Mouse (Mus musculus): ENCODE measurements at regions not wholly inside any gene's neighbourhood (a gene's known extent, or its start where the extent isn't known, plus 50 kb on each side); places are given as distances from the start of the nearest gene placed in this dataset.

DNA sequence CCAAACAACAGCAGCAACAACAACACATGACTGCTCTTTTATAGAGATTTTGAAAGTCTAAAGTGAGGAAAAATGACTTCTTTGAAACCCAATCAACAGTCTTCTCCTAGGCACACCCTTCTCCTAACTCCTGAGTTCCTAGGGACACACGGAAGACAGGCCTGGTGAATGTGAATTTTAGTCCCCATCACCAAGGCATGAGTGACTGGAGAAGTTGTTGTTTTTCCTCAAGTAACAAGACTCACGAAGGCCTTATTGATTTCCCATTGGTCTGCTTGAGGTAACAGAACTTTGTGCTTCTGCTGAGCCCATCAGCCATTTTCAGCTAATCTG lies 209.2 kb upstream of the Pfn2 start:
- WGBS = 77% methylated on average over 2 of the region's 2 CpGs
- no peaks in the 10 kb centered on the region for H3K27me3 ChIP-seq (replicated peaks; ENCODE audit: low read depth, poor library complexity, severe bottlenecking)

DNA sequence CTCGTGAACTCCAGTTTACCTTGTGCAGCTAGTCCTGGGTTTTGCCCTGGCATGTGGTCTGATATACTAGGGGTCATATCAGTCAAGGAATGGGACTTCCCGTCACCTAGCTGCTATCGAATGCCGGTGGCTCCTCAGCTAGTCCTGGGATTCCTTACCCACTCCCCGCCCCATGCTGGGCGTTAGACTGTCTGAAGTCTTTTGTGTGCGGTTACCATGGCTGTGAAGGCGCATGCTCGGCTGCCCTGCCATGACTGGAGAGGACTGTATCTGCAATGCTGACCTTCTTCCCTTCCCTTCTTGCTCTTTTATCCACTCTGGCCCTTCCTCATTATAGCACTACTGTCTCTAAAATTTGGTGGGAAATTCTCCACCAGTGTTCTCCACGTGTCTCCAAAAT lies 210.3 kb upstream of the Pfn2 start:
- Histone ChIP-seq H3K27me3 (replicated peaks; ENCODE audit: low read depth, poor library complexity, severe bottlenecking) (no peaks in the 10 kb centered on the region), H3K27ac (replicated peaks) (no peak overlapping the region), H3K9me3 (no peaks in the 10 kb centered on the region), H3K4me3 (no peak overlapping the region), H3K4me1 (no peaks in the 10 kb centered on the region), H3K36me3 (replicated peaks) (no peaks in the 10 kb centered on the region)
- WGBS = 43% methylated on average over 10 of the region's 10 CpGs
- DNase-seq (ENCODE audit: low spot score) = no peak

More for the DNA sequence above, 209.2 kb upstream of the Pfn2 start:
- no peak for DNase-seq (ENCODE audit: low spot score)
- no peaks in the 10 kb centered on the region for H3K4me1 ChIP-seq
- H3K27ac ChIP-seq (replicated peaks) = no peak overlapping the region; the same call in 1 of the 2 replicates
- H3K9me3 ChIP-seq = no peaks in the 10 kb centered on the region
- H3K36me3 ChIP-seq (replicated peaks) = no peaks in the 10 kb centered on the region
- H3K4me3 ChIP-seq = no peak overlapping the region

- H3K9me3 ChIP-seq = no peaks in the 10 kb centered on the region
- DNase-seq (ENCODE audit: low spot score) = no peak
- no peak overlapping the region for H3K27ac ChIP-seq (replicated peaks)
- H3K4me1 ChIP-seq = no peaks in the 10 kb centered on the region
- WGBS = 91% methylated on average over 7 of the region's 7 CpGs
- no peak overlapping the region for H3K4me3 ChIP-seq
- H3K36me3 ChIP-seq (replicated peaks) = no peaks in the 10 kb centered on the region
- H3K27me3 ChIP-seq (replicated peaks; ENCODE audit: low read depth, poor library complexity, severe bottlenecking) = no peaks in the 10 kb centered on the region
Observed at GRCm38 (mm10) chr3:58063852-58064549, 216.1 kb upstream of the Pfn2 start.

DNA sequence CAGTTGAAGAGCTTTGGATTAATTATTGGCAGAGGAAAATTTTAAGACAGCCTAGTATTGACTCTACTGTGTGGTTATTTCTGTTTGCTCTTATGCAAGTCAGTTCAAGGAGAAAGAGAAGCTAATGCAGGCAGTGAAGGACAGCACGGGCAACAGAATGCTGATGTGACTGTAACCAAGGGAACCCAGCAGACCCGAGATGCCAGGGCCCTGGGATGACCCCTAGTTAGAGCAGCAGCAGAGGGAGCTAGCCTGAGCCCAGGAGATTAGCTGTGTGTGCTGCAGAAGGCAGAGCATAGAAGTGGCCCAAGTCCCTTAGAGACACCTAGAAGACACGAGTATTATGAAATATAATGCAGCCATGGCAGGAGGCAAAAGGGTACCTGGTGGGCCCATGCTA lies 223.7 kb upstream of the Pfn2 start:
- no peak for DNase-seq (ENCODE audit: low spot score)
- Histone ChIP-seq H3K9me3 (no peaks in the 10 kb centered on the region), H3K4me3 (no peak overlapping the region), H3K27ac (replicated peaks) (no peak overlapping the region), H3K36me3 (replicated peaks) (no peaks in the 10 kb centered on the region), H3K27me3 (replicated peaks; ENCODE audit: low read depth, poor library complexity, severe bottlenecking) (no peaks in the 10 kb centered on the region), H3K4me1 (no peaks in the 10 kb centered on the region)
- 62% methylated on average over 3 of the region's 3 CpGs for WGBS

GRCm38 (mm10) chr3:58072230-58072839 lies 224.5 kb upstream of the Pfn2 start:
- DNase-seq (ENCODE audit: low spot score) = no peak
- H3K27ac ChIP-seq (replicated peaks) = peak overlapping the region; percentile 55
- 69% methylated on average over 5 of the region's 5 CpGs for WGBS
- H3K4me3 ChIP-seq = no peak overlapping the region
- no peaks in the 10 kb centered on the region for H3K27me3 ChIP-seq (replicated peaks; ENCODE audit: low read depth, poor library complexity, severe bottlenecking)
- no peaks in the 10 kb centered on the region for H3K36me3 ChIP-seq (replicated peaks)
- H3K9me3 ChIP-seq = no peaks in the 10 kb centered on the region
- no peaks in the 10 kb centered on the region for H3K4me1 ChIP-seq

- Histone ChIP-seq H3K27ac (replicated peaks) (no peak overlapping the region), H3K9me3 (no peaks in the 10 kb centered on the region), H3K36me3 (replicated peaks) (no peaks in the 10 kb centered on the region), H3K4me1 (no peaks in the 10 kb centered on the region), H3K27me3 (replicated peaks; ENCODE audit: low read depth, poor library complexity, severe bottlenecking) (no peaks in the 10 kb centered on the region), H3K4me3 (no peak overlapping the region)
- WGBS = 89% methylated on average over 24 of the region's 24 CpGs
- no peak for DNase-seq (ENCODE audit: low spot score)
Observed at GRCm38 (mm10) chr3:58089344-58090139, 241.7 kb upstream of the Pfn2 start.

GRCm38 (mm10) chr3:58090396-58090795 lies 242.5 kb upstream of the Pfn2 start:
- H3K27me3 ChIP-seq (replicated peaks; ENCODE audit: low read depth, poor library complexity, severe bottlenecking) = no peaks in the 10 kb centered on the region
- no peaks in the 10 kb centered on the region for H3K4me1 ChIP-seq
- DNase-seq (ENCODE audit: low spot score) = no peak
- no peak overlapping the region for H3K4me3 ChIP-seq
- no peak overlapping the region for H3K27ac ChIP-seq (replicated peaks)
- 94% methylated on average over 8 of the region's 8 CpGs for whole genome bisulfite sequencing
- H3K9me3 ChIP-seq = no peaks in the 10 kb centered on the region
- no peaks in the 10 kb centered on the region for H3K36me3 ChIP-seq (replicated peaks)

- Histone ChIP-seq H3K36me3 (replicated peaks) (no peaks in the 10 kb centered on the region), H3K27ac (replicated peaks) (no peak overlapping the region), H3K4me1 (no peaks in the 10 kb centered on the region), H3K27me3 (replicated peaks; ENCODE audit: low read depth, poor library complexity, severe bottlenecking) (no peaks in the 10 kb centered on the region), H3K9me3 (peaks cover under 1% of the 10 kb centered on the region; the same call in 1 of the 2 replicates), H3K4me3 (no peak overlapping the region)
- DNase-seq (ENCODE audit: low spot score) = no peak
- 84% methylated on average over 6 of the region's 6 CpGs for WGBS
Observed at GRCm38 (mm10) chr3:58091466-58092176, 243.7 kb upstream of the Pfn2 start.

- Histone ChIP-seq H3K9me3 (no peaks in the 10 kb centered on the region), H3K36me3 (replicated peaks) (no peaks in the 10 kb centered on the region), H3K27me3 (replicated peaks; ENCODE audit: low read depth, poor library complexity, severe bottlenecking) (no peaks in the 10 kb centered on the region), H3K4me3 (no peak overlapping the region), H3K27ac (replicated peaks) (no peak overlapping the region), H3K4me1 (peaks cover 4% of the 10 kb centered on the region; the same call in 1 of the 2 replicates)
- DNase-seq (ENCODE audit: low spot score) = no peak
- 92% methylated on average over 5 of the region's 5 CpGs for WGBS
Observed at GRCm38 (mm10) chr3:58110911-58111476, 263.1 kb upstream of the Pfn2 start.

GRCm38 (mm10) chr3:58112431-58112856 lies 264.6 kb upstream of the Pfn2 start:
- DNase-seq (ENCODE audit: low spot score) = peak; percentile 10

GRCm38 (mm10) chr3:58113941-58114340 lies 266.1 kb upstream of the Pfn2 start:
- H3K27ac ChIP-seq (replicated peaks) = no peak overlapping the region
- WGBS = 96% methylated on average over 7 of the region's 7 CpGs
- no peaks in the 10 kb centered on the region for H3K9me3 ChIP-seq
- no peaks in the 10 kb centered on the region for H3K27me3 ChIP-seq (replicated peaks; ENCODE audit: low read depth, poor library complexity, severe bottlenecking)
- H3K4me1 ChIP-seq = peaks cover 4% of the 10 kb centered on the region; the same call in 1 of the 2 replicates
- no peak overlapping the region for H3K4me3 ChIP-seq
- no peaks in the 10 kb centered on the region for H3K36me3 ChIP-seq (replicated peaks)
- no peak for DNase-seq (ENCODE audit: low spot score)

More at GRCm38 (mm10) chr3:58112431-58112856, 264.6 kb upstream of the Pfn2 start:
- H3K27ac ChIP-seq (replicated peaks) = no peak overlapping the region
- peaks cover 4% of the 10 kb centered on the region; the same call in 1 of the 2 replicates for H3K4me1 ChIP-seq
- no peaks in the 10 kb centered on the region for H3K36me3 ChIP-seq (replicated peaks)
- whole genome bisulfite sequencing = 56% methylated on average over 7 of the region's 7 CpGs
- H3K27me3 ChIP-seq (replicated peaks; ENCODE audit: low read depth, poor library complexity, severe bottlenecking) = no peaks in the 10 kb centered on the region
- H3K9me3 ChIP-seq = no peaks in the 10 kb centered on the region
- no peak overlapping the region for H3K4me3 ChIP-seq

DNA sequence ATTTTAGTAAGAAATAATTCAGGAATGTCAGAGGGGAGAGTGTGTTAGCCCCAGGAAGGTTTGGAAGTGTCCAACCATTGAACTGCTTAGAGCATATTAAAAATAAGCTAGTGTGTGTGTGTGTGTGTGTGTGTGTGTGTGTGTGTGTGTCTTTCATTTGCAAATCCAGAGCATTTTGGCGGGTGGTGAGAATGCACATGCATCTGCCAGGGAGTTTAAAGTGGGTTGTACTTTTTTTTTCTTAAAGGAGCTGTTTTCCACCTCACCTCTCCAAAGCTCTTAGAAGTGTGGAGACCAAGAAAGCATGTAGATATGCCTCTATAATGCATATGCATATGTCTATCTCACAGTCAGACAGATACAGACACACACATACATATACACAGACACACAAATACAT lies 267.6 kb upstream of the Pfn2 start:
- 80% methylated on average over 1 of the region's 1 CpGs for WGBS
- H3K27ac ChIP-seq (replicated peaks) = no peak overlapping the region
- H3K4me1 ChIP-seq = peaks cover 4% of the 10 kb centered on the region; the same call in 1 of the 2 replicates
- H3K9me3 ChIP-seq = no peaks in the 10 kb centered on the region
- no peaks in the 10 kb centered on the region for H3K27me3 ChIP-seq (replicated peaks; ENCODE audit: low read depth, poor library complexity, severe bottlenecking)
- no peaks in the 10 kb centered on the region for H3K36me3 ChIP-seq (replicated peaks)
- DNase-seq (ENCODE audit: low spot score) = no peak
- H3K4me3 ChIP-seq = no peak overlapping the region

All from embryonic facial prominence, embryonic 10.5 days (tissue).